Mouse (Mus musculus) cortical plate, adult 2 months (tissue): ENCODE results near the gene Foxp1.

ENCODE experiments used
- CTCF ChIP-seq: fragments of 200-500 bp; IDR thresholded peaks from 2 replicates; pipeline ENCODE4 v1.5.1; 2011; ENCODE audit warnings: mild to moderate bottlenecking, control low read depth, low read length; ENCODE audit not compliant: insufficient read depth; ENCODE audit errors: extremely low read depth
- POLR2A ChIP-seq: fragments of 200-500 bp; IDR thresholded peaks from 2 replicates; pipeline ENCODE4 v1.6.1; 2011; ENCODE audit warnings: mild to moderate bottlenecking, low read length, control low read depth; ENCODE audit not compliant: insufficient read depth; ENCODE audit errors: extremely low read depth

DNA sequence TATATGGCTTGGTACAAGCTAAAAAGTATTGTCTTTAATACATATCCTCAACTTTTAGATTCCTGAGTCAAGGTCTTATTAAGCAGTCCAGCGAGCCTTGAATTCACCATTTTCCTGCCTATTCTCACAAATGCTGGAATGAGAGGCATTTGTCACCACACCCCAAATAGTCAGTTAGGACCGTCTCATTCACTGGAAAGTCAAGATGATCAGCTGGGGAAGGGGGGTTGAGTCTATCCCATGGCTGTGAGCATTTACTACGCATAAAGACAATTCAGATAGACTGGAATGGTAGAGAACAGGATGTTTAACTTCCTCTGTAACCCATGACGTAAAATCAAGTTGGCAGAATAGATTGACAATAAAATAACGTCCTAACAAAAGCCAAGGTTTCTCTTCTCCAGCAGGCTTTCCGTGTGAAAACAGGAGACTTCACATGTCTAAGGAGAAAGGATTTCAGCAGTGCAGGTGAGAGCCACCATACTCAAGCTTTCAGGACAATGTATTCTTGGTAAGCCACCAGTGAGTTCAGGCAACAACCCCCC lies 351.2 kb downstream of the Foxp1 start:
- TF ChIP-seq CTCF (no peak), POLR2A (no peak)
